Mouse (Mus musculus) right cerebral cortex, adult 18-20 months (tissue): Measurements from ENCODE around the gene Mocs1.
A peak's percentile ranks its signal among the peaks of the same experiment; 100 is the strongest.

Source experiments
- DNase-seq: peaks from one replicate; pipeline ENCODE4 v3.0.0; 2022; ENCODE audit warnings: mixed read lengths

Mocs1 gene

DNA sequence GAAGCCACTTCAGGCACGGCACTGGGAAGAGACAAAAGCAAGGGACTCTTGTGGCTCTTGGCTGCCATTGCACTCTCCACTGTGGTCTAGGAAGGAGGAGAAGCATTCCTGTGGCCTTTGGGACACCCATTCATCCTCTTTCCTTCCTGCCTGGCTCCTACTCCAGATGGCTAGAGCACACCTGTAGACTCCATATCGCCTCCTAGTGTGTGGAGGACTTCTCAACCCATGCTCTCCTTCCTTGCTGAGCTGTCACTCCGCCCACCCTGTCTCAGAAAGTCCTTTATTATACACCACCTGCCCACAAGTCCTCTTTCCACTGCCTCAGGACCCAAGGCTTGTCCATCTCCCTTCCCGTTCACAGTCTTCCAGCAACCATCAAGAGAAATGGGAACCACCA, 65.1 kb downstream of the Mocs1 start:
- DNase-seq = no peak

DNA sequence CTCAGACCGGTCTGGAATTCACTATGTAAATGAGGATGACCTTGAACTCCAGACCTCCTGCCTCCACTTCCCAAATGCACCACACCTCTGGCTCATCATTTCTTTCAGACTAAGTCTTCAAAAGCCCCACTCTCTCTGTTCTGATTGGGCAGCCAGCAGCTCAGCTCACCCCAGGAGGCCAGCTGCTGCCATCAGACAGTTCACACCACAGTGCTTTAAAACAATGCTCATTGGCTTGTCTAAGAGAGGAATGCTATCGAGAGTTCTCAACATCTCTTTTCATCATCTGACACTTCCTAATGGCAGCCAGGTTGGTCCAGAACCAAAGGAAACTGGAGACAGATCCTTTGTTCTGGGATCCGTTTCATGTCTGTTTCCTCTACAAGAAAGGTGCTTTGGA, 70.0 kb downstream of the Mocs1 start:
- no peak for DNase-seq

DNA sequence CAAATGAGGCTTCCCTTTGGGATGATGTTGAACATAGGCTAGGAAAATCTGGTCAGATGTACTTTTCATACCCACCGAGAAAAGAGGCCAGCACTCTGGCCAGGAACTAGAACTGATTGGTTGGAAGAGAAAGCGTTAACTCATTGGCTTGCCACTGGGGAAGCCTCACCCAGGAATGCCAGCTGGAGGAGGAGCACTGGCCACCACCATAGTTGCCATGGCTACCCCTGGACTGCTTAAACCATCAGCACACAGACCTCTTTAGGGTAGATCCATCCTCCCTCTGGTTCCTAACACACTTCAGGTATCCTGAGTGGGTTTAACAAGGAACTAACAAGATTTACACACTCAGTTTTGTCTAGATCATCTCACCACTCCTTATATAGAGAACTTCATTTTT, 71.5 kb downstream of the Mocs1 start:
- DNase-seq = no peak

DNA sequence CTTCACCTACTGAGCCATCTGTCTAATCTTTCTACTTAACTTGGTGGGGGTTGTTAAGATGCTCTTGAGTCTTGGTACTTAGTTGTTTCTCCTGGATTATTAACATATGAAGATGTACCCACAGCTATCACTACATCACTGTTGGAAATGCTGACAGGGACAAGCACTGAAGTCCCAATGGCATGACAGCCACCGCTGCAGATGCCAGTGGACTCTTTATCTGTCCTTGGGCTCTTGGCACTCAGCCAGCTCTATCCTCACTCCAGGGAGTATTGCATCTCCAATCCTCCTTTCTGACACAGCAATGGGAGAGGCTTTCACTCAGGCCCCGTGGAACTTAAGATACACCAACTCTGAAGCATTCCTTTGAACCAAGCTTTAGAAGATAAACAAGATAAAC, 72.1 kb downstream of the Mocs1 start:
- DNase-seq = no peak

DNA sequence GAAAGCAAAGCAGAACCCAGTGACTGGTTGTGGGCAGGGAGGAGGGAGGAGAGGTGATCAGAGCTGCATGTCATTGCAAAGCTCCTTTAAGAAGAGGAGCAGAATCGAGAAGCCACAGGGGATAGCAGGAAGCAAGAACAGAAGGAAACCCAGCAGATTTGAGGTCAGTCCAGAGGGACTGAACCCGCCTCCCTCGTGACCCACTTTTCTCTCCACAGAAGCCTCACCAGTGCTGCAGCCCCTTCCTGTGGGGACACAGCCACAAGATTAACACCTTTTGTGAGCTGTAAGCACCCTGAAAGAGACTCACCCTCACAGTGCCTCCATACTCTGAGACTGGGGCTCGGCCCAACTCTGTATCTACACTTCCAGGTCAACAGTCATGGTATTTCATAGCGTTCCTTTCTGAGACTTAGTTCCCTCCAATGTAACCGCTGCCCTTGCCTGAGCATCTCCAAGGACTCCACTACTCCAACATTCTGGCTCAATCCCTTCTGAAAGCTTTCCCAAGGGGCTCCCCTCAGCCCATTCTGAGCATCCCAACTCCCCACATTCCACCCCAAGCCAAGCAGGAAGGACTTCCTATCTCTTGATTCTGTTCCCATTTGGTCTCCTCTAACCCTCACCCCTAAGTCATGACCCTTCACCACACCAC, 75.2 kb downstream of the Mocs1 start:
- peak; percentile 28 for DNase-seq
